Mouse (Mus musculus) cortical plate, adult 2 months (tissue): Measurements from ENCODE around the gene Myt1l. TPM values are rescaled to one million over a fixed set of nuclear protein-coding genes. Genes with fewer than 3 reads are reported as not detected.

Source experiments
- H3K27ac ChIP-seq: fragments of 200-500 bp; 2 replicates; pipeline ENCODE4 v1.5.1; 2012; ENCODE audit warnings: low read length, control low read depth, inconsistent platforms; ENCODE audit not compliant: insufficient read depth
- H3K4me1 ChIP-seq: fragments of 200-500 bp; 2 replicates; pipeline ENCODE4 v1.6.1; 2011; ENCODE audit warnings: low read length; ENCODE audit not compliant: control insufficient read depth, insufficient read depth
- H3K4me3 ChIP-seq: fragments of 200-500 bp; 2 replicates; pipeline ENCODE4 v1.5.1; 2011; ENCODE audit warnings: mild to moderate bottlenecking, low read length, control low read depth; ENCODE audit not compliant: insufficient read depth
- CTCF ChIP-seq: fragments of 200-500 bp; IDR thresholded peaks from 2 replicates; pipeline ENCODE4 v1.5.1; 2011; ENCODE audit warnings: mild to moderate bottlenecking, control low read depth, low read length; ENCODE audit not compliant: insufficient read depth; ENCODE audit errors: extremely low read depth
- POLR2A ChIP-seq: fragments of 200-500 bp; IDR thresholded peaks from 2 replicates; pipeline ENCODE4 v1.6.1; 2011; ENCODE audit warnings: mild to moderate bottlenecking, low read length, control low read depth; ENCODE audit not compliant: insufficient read depth; ENCODE audit errors: extremely low read depth
- polyA plus RNA-seq: library from polyadenylated mRNA; depleted of rRNA; stranded (reverse); fragments of >200 nt; gene quantifications from 2 replicates; pipeline ENCODE4 v1.2.3, GENCODE M21; 2012

The Myt1l gene
- polyA plus RNA-seq, 1 experiment: 74.1 TPM

- TF ChIP-seq POLR2A: no peak
- TF ChIP-seq CTCF: no peak
- Histone ChIP-seq H3K4me1 (peaks cover 10% of the 10 kb centered on the region), H3K27ac (peak overlapping the region; percentile 75), H3K4me3 (no peak overlapping the region)
Measured at GRCm38 (mm10) chr12:29884376-29884775, 356.2 kb downstream of the Myt1l start.

GRCm38 (mm10) chr12:29894669-29895068 lies 366.5 kb downstream of the Myt1l start:
- TF ChIP-seq CTCF (peak; percentile 78), POLR2A (no peak)
- no peaks in the 10 kb centered on the region; the same call in 1 of the 2 replicates for H3K4me1 ChIP-seq
- no peak overlapping the region for H3K27ac ChIP-seq
- H3K4me3 ChIP-seq: no peak overlapping the region

DNA sequence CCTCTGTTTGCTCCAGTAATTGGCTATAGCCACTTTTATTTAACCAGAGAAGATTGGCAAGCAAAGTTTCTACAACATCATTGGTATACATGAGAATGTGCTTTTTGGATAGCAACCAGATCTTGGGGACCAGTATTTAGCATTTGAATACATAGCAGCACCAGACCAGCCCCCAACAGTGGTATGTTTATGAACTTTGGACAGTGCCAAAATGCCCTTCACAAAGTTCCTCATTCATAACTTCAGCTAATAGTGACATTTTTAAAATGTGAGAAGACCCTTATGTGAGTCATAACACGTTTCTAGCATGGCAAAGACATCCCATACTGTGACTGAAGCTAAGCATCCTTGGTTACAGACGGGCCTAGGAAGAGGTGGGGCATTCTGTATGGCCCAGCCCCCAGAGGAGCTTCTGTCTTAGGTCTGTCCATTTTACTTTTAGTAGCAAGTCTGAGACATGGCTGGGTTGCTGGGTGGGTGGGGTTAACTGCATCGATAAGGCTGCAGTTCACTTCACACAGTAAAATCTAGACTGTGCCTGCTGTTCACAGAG lies 369.4 kb downstream of the Myt1l start:
- TF ChIP-seq POLR2A (no peak), CTCF (no peak)
- no peak overlapping the region for H3K4me3 ChIP-seq
- H3K4me1 ChIP-seq: no peaks in the 10 kb centered on the region; the same call in 1 of the 2 replicates
- H3K27ac ChIP-seq: no peak overlapping the region

DNA sequence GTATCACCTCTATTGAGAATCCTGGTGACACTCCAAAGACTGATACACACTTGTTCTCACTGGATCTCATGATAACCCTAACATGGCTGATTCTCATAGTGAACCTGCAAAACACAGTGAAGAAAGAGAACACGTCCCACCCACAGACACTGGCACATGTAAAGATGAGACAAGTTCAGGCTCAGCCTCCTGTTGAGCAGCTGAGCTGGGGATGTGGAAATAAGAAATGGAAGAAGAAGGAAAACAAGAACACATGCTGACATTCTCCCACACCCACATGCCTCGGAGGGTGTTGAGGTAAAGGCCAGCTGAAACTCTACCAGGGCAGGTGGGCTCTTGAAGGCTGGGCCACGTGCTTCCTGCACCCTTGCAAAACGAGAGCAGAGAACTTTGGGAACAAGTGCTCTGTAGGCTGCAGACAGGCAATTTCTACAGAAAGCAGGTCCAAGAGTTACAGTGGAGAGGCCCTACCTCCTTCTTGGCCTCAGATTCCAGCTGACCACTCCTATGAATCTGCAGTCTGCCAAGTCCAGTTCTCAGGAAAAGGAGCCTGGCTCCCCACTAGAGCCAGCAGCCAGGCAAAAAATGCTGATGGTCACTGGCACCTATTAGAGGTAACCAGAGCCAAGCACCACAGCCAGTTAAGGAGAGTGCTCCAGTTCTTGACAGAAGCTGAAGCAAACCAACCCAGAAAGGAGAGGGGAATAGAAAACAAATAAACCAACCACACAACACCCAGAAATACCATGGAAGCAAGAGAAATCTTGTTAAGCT lies 376.1 kb downstream of the Myt1l start:
- Histone ChIP-seq H3K4me3 (no peak overlapping the region), H3K27ac (0 out of 2 replicates have a peak overlapping the region, but pooled peaks have one; percentile 22), H3K4me1 (peaks cover 5% of the 10 kb centered on the region)
- no peak for TF ChIP-seq CTCF
- TF ChIP-seq POLR2A: no peak

- Histone ChIP-seq H3K27ac (no peak overlapping the region), H3K4me1 (peaks cover 6% of the 10 kb centered on the region), H3K4me3 (no peak overlapping the region)
- peak; percentile 61 for TF ChIP-seq CTCF
- TF ChIP-seq POLR2A: no peak
Measured at GRCm38 (mm10) chr12:29907056-29907455, 378.9 kb downstream of the Myt1l start.

GRCm38 (mm10) chr12:29916139-29916538 lies 388.0 kb downstream of the Myt1l start:
- Histone ChIP-seq H3K4me1 (peaks cover 4% of the 10 kb centered on the region), H3K27ac (no peak overlapping the region), H3K4me3 (no peak overlapping the region)
- no peak for TF ChIP-seq POLR2A
- TF ChIP-seq CTCF: no peak

GRCm38 (mm10) chr12:29916807-29917206 lies 388.6 kb downstream of the Myt1l start:
- TF ChIP-seq POLR2A (no peak), CTCF (no peak)
- H3K27ac ChIP-seq: no peak overlapping the region
- peaks cover 4% of the 10 kb centered on the region for H3K4me1 ChIP-seq
- no peak overlapping the region for H3K4me3 ChIP-seq

GRCm38 (mm10) chr12:29920298-29920697 lies 392.1 kb downstream of the Myt1l start:
- peaks cover 4% of the 10 kb centered on the region for H3K4me1 ChIP-seq
- no peak overlapping the region for H3K4me3 ChIP-seq
- no peak overlapping the region for H3K27ac ChIP-seq
- TF ChIP-seq CTCF (no peak), POLR2A (no peak)

GRCm38 (mm10) chr12:29921481-29921880 lies 393.3 kb downstream of the Myt1l start:
- no peak overlapping the region for H3K27ac ChIP-seq
- no peak for TF ChIP-seq CTCF
- no peak for TF ChIP-seq POLR2A
- no peak overlapping the region for H3K4me3 ChIP-seq
- peaks cover 4% of the 10 kb centered on the region for H3K4me1 ChIP-seq

DNA sequence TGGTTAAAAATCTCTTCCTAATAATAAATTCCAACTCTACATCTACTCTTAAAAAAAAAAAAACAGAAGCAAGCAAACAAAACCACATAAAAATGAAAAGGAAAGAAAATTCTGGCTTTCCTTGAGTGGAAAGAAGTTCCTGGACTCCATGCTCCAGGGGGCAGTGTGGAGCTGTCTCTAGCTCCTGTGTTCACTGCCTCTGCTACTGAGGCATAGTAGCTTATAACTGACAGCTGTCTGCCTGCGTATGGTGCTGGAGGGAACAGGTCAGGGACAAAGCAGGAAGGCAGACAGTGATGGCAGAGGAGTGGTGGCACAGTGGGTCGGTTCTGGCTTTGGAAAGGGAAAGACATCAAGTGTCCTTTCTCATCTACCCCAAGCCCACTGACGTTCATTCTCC lies 398.7 kb downstream of the Myt1l start:
- no peak overlapping the region for H3K4me3 ChIP-seq
- TF ChIP-seq POLR2A (no peak), CTCF (peak; percentile 75)
- no peak overlapping the region for H3K27ac ChIP-seq
- peaks cover 2% of the 10 kb centered on the region for H3K4me1 ChIP-seq
